ENCODE assay signal across 28 mouse cellular contexts in the genomic region with DNA sequence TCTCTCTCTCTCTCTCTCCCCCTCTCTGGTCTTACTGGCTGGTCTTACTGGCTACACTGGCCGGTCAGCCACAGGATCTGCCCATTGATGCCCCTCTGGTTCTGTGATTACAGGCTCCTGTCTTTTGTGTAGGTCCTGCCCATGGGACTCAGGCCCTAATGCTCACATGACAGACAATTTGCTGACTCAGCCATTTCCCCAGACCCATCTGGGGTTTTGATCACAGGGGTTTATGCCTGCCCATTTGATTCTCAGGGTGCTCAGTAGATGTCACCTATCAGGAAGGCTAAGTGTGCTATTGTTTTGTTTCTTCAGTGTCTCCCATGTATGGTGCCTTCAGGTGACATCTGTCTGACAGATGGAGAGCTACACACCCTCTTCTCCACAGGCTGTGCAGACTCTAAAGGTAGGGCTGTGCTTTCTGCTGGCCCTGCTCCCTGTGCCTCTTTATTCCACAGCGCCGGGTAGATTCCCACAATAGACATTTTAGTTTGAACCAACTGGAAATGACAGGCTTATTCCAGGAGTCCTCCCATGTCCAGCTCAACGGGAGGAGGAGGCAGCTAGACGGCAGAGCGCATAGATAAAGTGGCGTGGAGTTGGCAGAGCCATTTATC. TPM values are rescaled to one million over a fixed set of nuclear protein-coding genes. Genes with fewer than 3 reads are reported as not detected.
DNase-seq lines count a peak whose midpoint lies in the region; ATAC-seq and TF ChIP-seq lines count a peak whose summit lies in the region.
"Had no signal": no experiment of that assay in that cellular context is flagged by ENCODE, and none has a peak within 500 bp of the region (broad histone marks: within the 10 kb centered on the region; RNA-seq: fewer than 3 reads in every experiment).

No protein-coding gene starts in this region.

- TF ChIP-seq CTCF in cerebellum, adult 2 months (IDR thresholded peaks at IDR 0.05; ENCODE audit: borderline replicate concordance, insufficient read depth, low read depth, low read length), result no peak
- no peak for TF ChIP-seq CTCF in midbrain, postnatal 0 days (IDR thresholded peaks at IDR 0.05)

- H3K4me3 ChIP-seq in neural tube, embryonic 15.5 days (replicated peaks), result no peak overlapping the region
- no peak overlapping the region for H3K4me3 ChIP-seq in cerebellum, adult 2 months (replicated peaks; ENCODE audit: insufficient read depth, low read depth, low read length)
- no peak overlapping the region for H3K4me3 ChIP-seq in midbrain, postnatal 0 days (ENCODE audit: low read depth, low read length)
- H3K4me3 ChIP-seq in kidney, embryonic 14.5 days (ENCODE audit: low read length), result no peak overlapping the region
- H3K4me3 ChIP-seq: heart, embryonic 13.5 days; hindbrain, embryonic 15.5 days; limb, embryonic 15.5 days; neural tube, embryonic 13.5 days had no signal

- H3K27me3 ChIP-seq in neural tube, embryonic 15.5 days (replicated peaks), result no peaks in the 10 kb centered on the region
- H3K27me3 ChIP-seq in cerebellum, adult 2 months (ENCODE audit: control insufficient read depth, insufficient read depth, low read length), result no peaks in the 10 kb centered on the region
- H3K27me3 ChIP-seq in midbrain, postnatal 0 days (ENCODE audit: insufficient read depth, low read length), result no peaks in the 10 kb centered on the region
- no peaks in the 10 kb centered on the region for H3K27me3 ChIP-seq in kidney, embryonic 14.5 days (ENCODE audit: control insufficient read depth, insufficient read depth, low read length)
- H3K27me3 ChIP-seq: hindbrain, embryonic 15.5 days; limb, embryonic 15.5 days had no signal

- H3K36me3 ChIP-seq in neural tube, embryonic 15.5 days, result no peaks in the 10 kb centered on the region
- H3K36me3 ChIP-seq in midbrain, postnatal 0 days (ENCODE audit: insufficient read depth, low read length), result no peaks in the 10 kb centered on the region
- no peaks in the 10 kb centered on the region for H3K36me3 ChIP-seq in kidney, embryonic 14.5 days (ENCODE audit: control insufficient read depth, insufficient read depth, low read length)
- H3K36me3 ChIP-seq: heart, embryonic 13.5 days; hindbrain, embryonic 15.5 days; limb, embryonic 15.5 days; neural tube, embryonic 13.5 days had no signal

- no peak overlapping the region for H3K9ac ChIP-seq in neural tube, embryonic 15.5 days (replicated peaks)
- H3K9ac ChIP-seq in midbrain, postnatal 0 days (replicated peaks; ENCODE audit: low read length, poor library complexity, severe bottlenecking), result no peak overlapping the region
- H3K9ac ChIP-seq in kidney, embryonic 14.5 days (ENCODE audit: low read depth, low read length), result no peak overlapping the region
- H3K9ac ChIP-seq: heart, embryonic 13.5 days; hindbrain, embryonic 15.5 days; limb, embryonic 15.5 days; neural tube, embryonic 13.5 days had no signal

- no peak for TF ChIP-seq POLR2A in cerebellum, adult 2 months (IDR thresholded peaks at IDR 0.05; ENCODE audit: borderline replicate concordance, insufficient read depth, low read length)

- H3K9me3 ChIP-seq in neural tube, embryonic 15.5 days (replicated peaks), result no peaks in the 10 kb centered on the region
- no peaks in the 10 kb centered on the region for H3K9me3 ChIP-seq in midbrain, postnatal 0 days (ENCODE audit: low read length)
- no peaks in the 10 kb centered on the region for H3K9me3 ChIP-seq in kidney, embryonic 14.5 days (ENCODE audit: control insufficient read depth, low read length)
- H3K9me3 ChIP-seq: heart, embryonic 13.5 days; hindbrain, embryonic 15.5 days; limb, embryonic 15.5 days; neural tube, embryonic 13.5 days had no signal

- 0 out of 2 replicates have a peak overlapping the region, but pooled peaks have one; percentile 4 for H3K27ac ChIP-seq in neural tube, embryonic 15.5 days (replicated peaks)
- H3K27ac ChIP-seq in cerebellum, adult 2 months (ENCODE audit: insufficient read depth, low read length), result peak overlapping the region; percentile 27; the same call in 1 of the 2 replicates
- 0 out of 2 replicates have a peak overlapping the region, but pooled peaks have one; percentile 38 for H3K27ac ChIP-seq in midbrain, postnatal 0 days (ENCODE audit: low read depth, low read length)
- H3K27ac ChIP-seq in kidney, embryonic 14.5 days (ENCODE audit: low read depth, low read length), result no peak overlapping the region
- H3K27ac ChIP-seq: heart, embryonic 13.5 days; hindbrain, embryonic 15.5 days; kidney, postnatal 0 days; limb, embryonic 15.5 days; neural tube, embryonic 13.5 days had no signal

- peak; percentile 53 for ATAC-seq in frontal cortex, adult (ENCODE audit: low TSS enrichment)
- ATAC-seq in neural tube, embryonic 15.5 days (ENCODE audit: low FRiP score), result no peak
- ATAC-seq in midbrain, postnatal 0 days (ENCODE audit: low FRiP score), result no peak
- ATAC-seq in kidney, embryonic 14.5 days (ENCODE audit: low FRiP score, low TSS enrichment), result no peak
- ATAC-seq: intestine, postnatal 0 days; lung, postnatal 0 days; Patski had no signal

- 79% methylated on average over 7 of the region's 7 CpGs for WGBS in neural tube, embryonic 15.5 days
- 26% methylated on average over 7 of the region's 7 CpGs for WGBS in cerebellum, adult 2 months
- 59% methylated on average over 7 of the region's 7 CpGs for WGBS in midbrain, postnatal 0 days
- 85% methylated on average over 7 of the region's 7 CpGs for WGBS in kidney, embryonic 14.5 days

- no peak for DNase-seq in frontal cortex, postnatal 10 days (ENCODE audit: low spot score in 2 of 2)
- DNase-seq in neural tube, embryonic 10.5 days (ENCODE audit: extremely low spot score, low spot score), result no peak
- peak; percentile 62 to 71 for DNase-seq in cerebellum, adult 2 months
- DNase-seq in midbrain, postnatal 0 days (ENCODE audit: low spot score), result no peak
- no peak for DNase-seq in thymus, postnatal 10 days (ENCODE audit: low spot score in 2 of 2)
- DNase-seq: adrenal gland, postnatal 10 days; gastrocnemius, postnatal 10 days; heart, adult 11 months; layer of hippocampus, postnatal 36 days; thymus, postnatal 36 days had no signal

- H3K4me1 ChIP-seq in neural tube, embryonic 15.5 days, result peaks cover 40% of the 10 kb centered on the region
- peaks cover 32% of the 10 kb centered on the region for H3K4me1 ChIP-seq in cerebellum, adult 2 months (ENCODE audit: control insufficient read depth, insufficient read depth, low read length)
- H3K4me1 ChIP-seq in midbrain, postnatal 0 days (ENCODE audit: insufficient read depth, low read length), result peaks cover 15% of the 10 kb centered on the region; the same call in 1 of the 2 replicates
- peaks cover 10% of the 10 kb centered on the region; the same call in 1 of the 2 replicates for H3K4me1 ChIP-seq in kidney, embryonic 14.5 days (ENCODE audit: control insufficient read depth, insufficient read depth, low read length)

- H3K4me2 ChIP-seq in neural tube, embryonic 15.5 days, result no peak overlapping the region
- no peak overlapping the region for H3K4me2 ChIP-seq in midbrain, postnatal 0 days (ENCODE audit: low read depth, low read length, poor library complexity, severe bottlenecking)
- H3K4me2 ChIP-seq in kidney, embryonic 14.5 days (replicated peaks; ENCODE audit: low read depth, low read length), result no peak overlapping the region
- H3K4me2 ChIP-seq: heart, embryonic 13.5 days; hindbrain, embryonic 15.5 days; limb, embryonic 15.5 days; neural tube, embryonic 13.5 days had no signal

RNA-seq across cellular contexts. Expression of gene Gm6588, which starts 47.6 kb away (rescaled TPM):
- polyA plus RNA-seq in neural tube, embryonic 15.5 days (2015; fragmentation: Nextera tagmentation; extraction: Ambion mirVana), result 0.57 and 0.79 TPM in 2 replicates
- not detected in 2 replicates for polyA plus RNA-seq in cerebellum, adult 2 months (2012; rRNA removed)
- total RNA-seq in midbrain, postnatal 0 days (2014; rRNA removed), result not detected in 2 replicates
- 0.29 and 0.39 TPM in 2 replicates for polyA plus RNA-seq in midbrain, postnatal 0 days (2015; fragmentation: Nextera tagmentation; extraction: Ambion mirVana)
- not detected in 2 replicates for polyA plus RNA-seq in kidney, embryonic 14.5 days (2014; fragmentation: Nextera tagmentation; extraction: Ambion mirVana)
- total RNA-seq: adrenal gland, postnatal 10 days; gastrocnemius, postnatal 10 days; heart, postnatal 25 days; layer of hippocampus, postnatal 36 days; left cerebral cortex, postnatal 25 days; megakaryocyte progenitor cell, adult 5-6 weeks had no signal
- polyA plus RNA-seq: C2C12; embryonic facial prominence, embryonic 14.5 days; frontal cortex, adult 2 months; heart, embryonic 13.5 days; intestine, postnatal 0 days; kidney, postnatal 0 days; liver, embryonic 16.5 days; lung, postnatal 0 days; Patski had no signal

Comparison
In these comparisons a context has a peak if more than half of its experiments do, and no peak if none do; other contexts are left out.
1. DNase-seq: peak in cerebellum, adult 2 months (2 of 2); none in frontal cortex, postnatal 10 days (0 of 2), neural tube, embryonic 10.5 days (single experiment), midbrain, postnatal 0 days (single experiment) and thymus, postnatal 10 days (0 of 2).